Mouse (Mus musculus) yolk sac, embryonic 10.5 days (tissue): ENCODE measurements around the gene Cklf.
A peak's percentile ranks its signal among the peaks of the same experiment; 100 is the strongest.
"Not testable (repeated sequence)": the region's sequence is repeated elsewhere in the genome, so short reads cannot be mapped to it uniquely, and the experiment has no call there.

Experiments
- DNase-seq: peaks from one replicate; pipeline ENCODE4 v3.0.0-alpha.2; 2017; ENCODE audit warnings: low spot score

The Cklf gene

DNA sequence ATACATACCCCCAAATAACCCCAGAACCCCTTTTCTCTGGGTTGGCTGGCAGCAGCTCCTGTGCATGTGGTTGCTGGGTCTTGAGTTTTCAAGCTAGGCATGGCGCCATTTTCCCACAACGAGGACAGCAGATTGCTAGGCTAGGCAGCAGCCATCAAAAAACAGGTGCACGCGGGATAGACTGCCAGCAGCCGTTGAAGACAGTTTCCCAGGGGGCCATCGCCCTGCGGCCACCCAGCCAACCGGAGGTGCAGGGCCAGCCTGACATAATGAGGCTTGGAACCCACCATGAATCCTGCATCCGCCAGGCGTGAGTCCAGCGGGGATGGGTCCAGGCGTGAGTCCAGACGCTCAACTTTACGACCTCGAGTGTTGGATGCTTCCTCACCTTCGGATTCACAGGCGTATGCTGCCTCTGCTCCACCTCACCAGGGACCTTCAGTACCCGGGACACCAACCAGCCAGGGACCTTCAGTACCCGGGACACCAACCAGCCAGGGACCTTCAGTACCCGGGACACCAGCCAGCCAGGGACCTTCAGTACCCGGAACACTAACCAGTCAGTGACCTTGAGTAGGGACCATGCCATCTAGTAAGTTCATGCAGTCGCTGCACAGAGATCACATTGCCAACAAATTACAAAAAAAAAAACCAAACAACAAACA is 13.7 kb downstream of the Cklf start:
- DNase-seq = not testable (repeated sequence)

- no peak for DNase-seq
Measured at GRCm38 (mm10) chr8:104268368-104268767, 17.7 kb downstream of the Cklf start.

DNA sequence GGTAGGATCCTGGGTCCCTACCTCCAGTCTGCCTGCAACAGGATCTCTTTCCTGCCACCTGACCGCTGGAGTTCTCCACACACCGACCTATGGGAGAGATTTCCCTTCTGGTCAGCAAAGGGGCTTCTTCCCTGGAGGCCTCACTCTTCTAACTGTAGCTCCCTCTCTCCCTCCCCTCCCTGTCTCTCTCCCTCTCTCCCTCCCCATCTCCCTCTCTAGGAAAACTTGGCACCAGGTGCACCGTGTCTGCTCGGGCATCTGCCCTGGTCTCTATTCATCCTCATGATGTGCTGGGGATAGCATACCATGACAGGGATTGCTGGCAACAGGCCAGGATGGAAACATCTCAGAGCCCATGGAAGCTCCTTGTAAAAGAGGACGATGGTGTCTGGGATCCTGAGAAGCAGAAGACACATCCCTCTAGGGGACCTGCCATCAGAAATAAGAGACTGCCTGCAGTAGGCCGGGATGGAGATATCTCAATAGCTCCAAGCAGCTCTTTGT is 18.3 kb downstream of the Cklf start:
- no peak for DNase-seq

DNA sequence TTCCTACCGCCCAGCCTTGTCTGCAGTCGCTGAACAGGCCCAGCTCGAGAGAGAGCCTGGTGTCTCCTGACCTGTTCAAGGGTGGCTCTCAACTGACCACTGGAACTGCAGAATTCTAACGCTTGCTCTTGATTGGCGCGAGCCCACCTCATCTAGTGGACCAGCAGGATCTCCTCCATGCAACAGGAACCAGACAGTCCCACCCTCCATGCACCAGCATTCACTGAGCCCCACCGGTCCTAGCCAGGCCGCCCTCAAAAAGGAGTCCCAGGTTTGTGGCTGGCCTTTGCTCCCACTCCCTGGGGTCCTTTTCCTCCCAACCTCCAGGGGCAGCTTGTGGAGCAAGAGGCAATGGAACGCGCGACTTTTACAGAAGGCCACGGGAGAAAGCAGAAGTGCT is 42.4 kb downstream of the Cklf start, which contains the start of gene Cmtm2a:
Gene Cmtm2a, minus strand, starts transcription at position 101 of the 400 bp plus-strand sequence.
- not testable (repeated sequence) for DNase-seq

GRCm38 (mm10) chr8:104294396-104294795 is 43.7 kb downstream of the Cklf start:
- no peak for DNase-seq

DNA sequence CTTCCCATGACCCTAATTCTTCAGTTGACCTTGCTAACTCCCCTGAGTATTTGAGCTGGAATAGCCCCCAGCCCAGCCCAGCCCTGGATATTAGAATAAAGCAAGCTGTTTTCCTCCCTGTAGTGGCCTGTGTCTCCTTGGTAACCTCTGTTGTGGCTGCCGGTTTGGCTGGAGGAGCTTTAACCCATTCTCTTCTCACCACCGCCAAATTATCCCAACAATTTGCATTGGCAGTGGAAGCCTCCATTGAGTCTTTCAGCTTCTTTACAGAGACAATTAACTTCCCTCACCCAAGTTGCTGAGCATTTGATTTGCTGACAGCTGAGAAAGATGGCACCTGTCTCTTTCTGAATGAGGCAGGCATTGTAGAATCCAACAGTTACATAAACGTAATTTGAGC is 50.9 kb downstream of the Cklf start:
- not testable (repeated sequence) for DNase-seq

- DNase-seq = not testable (repeated sequence)
Measured at GRCm38 (mm10) chr8:104302536-104302935, 51.9 kb downstream of the Cklf start.

DNA sequence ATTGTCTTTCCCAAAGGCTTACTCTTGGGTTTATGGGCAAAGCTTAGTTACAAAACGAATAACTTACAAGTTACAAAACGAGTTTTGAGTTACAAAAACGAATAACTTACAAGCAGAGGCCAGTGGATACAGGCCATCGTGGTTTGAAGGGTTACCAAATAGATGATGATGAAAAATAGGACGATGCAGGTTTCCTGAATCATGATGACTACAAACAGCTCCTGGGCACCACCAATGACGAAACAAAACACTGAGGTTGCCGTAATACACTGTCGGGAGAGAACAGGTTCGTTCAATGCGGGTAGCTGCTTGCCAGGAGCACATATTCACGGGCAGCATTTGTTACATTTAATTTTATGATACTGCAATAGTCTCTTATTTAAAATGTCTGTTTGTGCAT is 54.3 kb downstream of the Cklf start:
- no peak for DNase-seq

DNA sequence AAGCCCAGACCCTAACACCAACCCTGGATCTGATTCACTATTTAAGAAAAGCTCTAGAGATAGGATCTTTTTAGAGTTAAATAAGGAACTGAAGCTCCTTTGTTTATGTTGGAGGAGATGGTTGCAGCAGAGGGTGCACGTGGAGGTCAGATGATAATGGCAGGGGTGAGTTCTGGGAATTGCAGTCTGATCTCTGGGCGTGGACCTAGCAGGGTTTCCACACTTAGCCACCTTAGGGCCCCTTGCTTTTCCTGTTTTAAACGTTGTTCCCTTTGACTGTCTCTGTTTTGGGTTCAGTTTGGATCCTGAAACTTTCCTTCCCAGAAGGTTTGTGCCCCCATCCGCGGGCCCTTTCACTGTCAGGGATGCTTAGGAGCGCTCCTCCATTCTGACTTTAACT is 57.7 kb downstream of the Cklf start:
- peak; percentile 10 for DNase-seq

DNA sequence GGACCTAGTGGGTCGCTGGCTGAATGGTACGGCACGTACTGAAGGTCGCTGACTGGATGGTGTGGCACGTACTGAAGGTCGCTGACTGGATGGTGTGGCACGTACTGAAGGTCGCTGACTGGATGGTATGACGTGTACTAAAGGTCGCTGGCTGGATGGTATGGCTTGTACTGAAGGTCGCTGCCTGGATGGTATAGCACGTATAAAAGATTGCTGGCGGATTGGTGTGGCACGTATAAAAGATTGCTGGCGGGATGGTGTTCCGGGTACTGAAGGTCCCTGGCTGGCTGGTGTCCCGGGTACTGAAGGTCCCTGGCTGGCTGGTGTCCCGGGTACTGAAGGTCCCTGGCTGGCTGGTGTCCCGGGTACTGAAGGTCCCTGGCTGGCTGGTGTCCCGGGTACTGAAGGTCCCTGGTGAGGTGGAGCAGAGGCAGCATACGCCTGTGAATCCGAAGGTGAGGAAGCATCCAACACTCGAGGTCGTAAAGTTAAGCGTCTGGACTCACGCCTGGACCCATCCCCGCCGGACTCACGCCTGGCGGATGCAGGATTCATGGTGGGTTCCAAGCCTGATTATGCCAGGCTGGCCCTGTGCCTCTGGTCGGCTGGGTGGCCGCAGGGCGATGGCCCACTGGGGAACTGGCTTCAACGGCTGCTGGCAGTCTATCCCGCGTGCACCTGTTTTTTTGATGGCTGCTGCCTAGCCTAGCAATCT is 58.9 kb downstream of the Cklf start, which contains the start of the genes Gm45711 and Cmtm1:
Gene Gm45711, minus strand, starts transcription at position 641 of the 715 bp plus-strand sequence.
Gene Cmtm1, minus strand, starts transcription at position 705 of the 715 bp plus-strand sequence.
- not testable (repeated sequence) for DNase-seq

DNA sequence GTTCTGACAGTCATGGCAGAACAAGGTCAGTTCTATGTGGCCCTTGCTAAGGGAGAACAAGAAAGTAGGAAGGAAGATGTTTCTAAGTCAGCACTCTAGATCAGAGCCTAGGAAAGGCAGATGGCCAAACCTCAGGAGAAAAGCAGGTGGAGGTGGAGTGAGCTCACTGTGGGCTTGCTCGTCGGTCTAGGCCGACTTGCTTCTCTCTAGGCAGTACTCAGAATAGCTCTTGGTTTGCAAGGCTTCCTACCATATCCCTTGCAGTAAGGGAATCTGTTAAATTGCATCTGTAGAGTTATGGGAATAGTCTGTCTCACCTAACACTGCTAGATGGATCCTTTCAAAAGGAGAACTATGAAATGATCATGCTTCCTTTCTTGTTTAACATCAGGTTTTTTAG is 61.4 kb downstream of the Cklf start:
- not testable (repeated sequence) for DNase-seq

GRCm38 (mm10) chr8:104313311-104313710 is 62.6 kb downstream of the Cklf start:
- DNase-seq = no peak
